Mouse (Mus musculus) myocyte (in vitro differentiated cells): ENCODE results near the gene Dvl1. TPM values are rescaled to one million over a fixed set of nuclear protein-coding genes. Genes with fewer than 3 reads are reported as not detected.

Experiments used
- H3K27me3 ChIP-seq: one replicate; pipeline ENCODE4 v1.6.1; 2011; ENCODE audit not compliant: control insufficient read depth, insufficient read depth, insufficient read length
- H3K36me3 ChIP-seq: one replicate; pipeline ENCODE4 v1.6.1; 2011; ENCODE audit not compliant: control insufficient read depth, insufficient read depth
- H3K4me2 ChIP-seq: one replicate; pipeline ENCODE4 v1.6.1; 2011; ENCODE audit warnings: low read depth, control low read depth
- H3K4me3 ChIP-seq: one replicate; pipeline ENCODE4 v1.5.1; 2011; ENCODE audit warnings: mild to moderate bottlenecking, control low read depth, moderate library complexity
- H3K79me2 ChIP-seq: one replicate; pipeline ENCODE4 v1.6.1; 2011; ENCODE audit not compliant: control insufficient read depth, insufficient read depth
- H3ac ChIP-seq: one replicate; pipeline ENCODE4 v1.6.1; 2011; ENCODE audit not compliant: control insufficient read depth, insufficient read length
- CEBPB ChIP-seq: IDR thresholded peaks from 2 replicates; pipeline ENCODE4 v1.6.1; 2011; ENCODE audit warnings: mild to moderate bottlenecking, moderate library complexity; ENCODE audit not compliant: poor library complexity, insufficient read depth, severe bottlenecking
- E2F4 ChIP-seq: IDR thresholded peaks from one replicate; pipeline ENCODE4 v1.6.1; 2011; ENCODE audit warnings: mild to moderate bottlenecking, control low read depth, moderate library complexity; ENCODE audit not compliant: insufficient read depth
- MAX ChIP-seq: IDR thresholded peaks from one replicate; pipeline ENCODE4 v1.6.1; 2011; ENCODE audit warnings: low read depth, mild to moderate bottlenecking, control low read depth
- MYOD1 ChIP-seq, 3 experiments: IDR thresholded peaks; one replicate each; pipeline ENCODE4 v1.6.1; 2011; ENCODE audit warnings: control low read depth in 2 of 3, low read depth in 2 of 3, mild to moderate bottlenecking in 2 of 3, moderate library complexity in 1 of 3; ENCODE audit not compliant: insufficient read length in 2 of 3, control insufficient read depth in 1 of 3
- MYOG ChIP-seq, 3 experiments: IDR thresholded peaks; one replicate each; pipeline ENCODE4 v1.6.1; 2011; ENCODE audit warnings: control low read depth in 2 of 3, low read depth in 2 of 3, mild to moderate bottlenecking in 2 of 3; ENCODE audit not compliant: insufficient read length in 2 of 3, control insufficient read depth in 1 of 3, insufficient read depth in 1 of 3
- POLR2A ChIP-seq: IDR thresholded peaks from one replicate; pipeline ENCODE4 v1.6.1; 2011; ENCODE audit warnings: low read depth, mild to moderate bottlenecking, control low read depth, moderate library complexity; ENCODE audit not compliant: insufficient read length
- POLR2AphosphoS2 ChIP-seq: IDR thresholded peaks from one replicate; pipeline ENCODE4 v1.6.1; 2011; ENCODE audit warnings: low read depth, control low read depth; ENCODE audit not compliant: insufficient read length
- REST ChIP-seq: IDR thresholded peaks from one replicate; pipeline ENCODE4 v1.6.1; 2011; ENCODE audit warnings: mild to moderate bottlenecking, control low read depth, moderate library complexity; ENCODE audit not compliant: insufficient read depth, insufficient read length
- SRF ChIP-seq: IDR thresholded peaks from one replicate; pipeline ENCODE4 v1.6.1; 2011; ENCODE audit warnings: low read depth; ENCODE audit not compliant: control insufficient read depth, insufficient read length
- TCF12 ChIP-seq: IDR thresholded peaks from one replicate; pipeline ENCODE4 v1.6.1; 2011; ENCODE audit warnings: mild to moderate bottlenecking, control low read depth; ENCODE audit not compliant: poor library complexity, insufficient read depth, severe bottlenecking
- TCF3 ChIP-seq: IDR thresholded peaks from one replicate; pipeline ENCODE4 v1.6.1; 2011; ENCODE audit warnings: low read depth, control low read depth; ENCODE audit not compliant: insufficient read length
- USF1 ChIP-seq: IDR thresholded peaks from one replicate; pipeline ENCODE4 v1.6.1; 2011; ENCODE audit warnings: low read depth, mild to moderate bottlenecking, control low read depth, moderate library complexity
- polyA plus RNA-seq: library from polyadenylated mRNA; unstranded; fragments of >200 nt; fragmentation: generic; extraction: Trizol; gene quantifications from one replicate; pipeline ENCODE4 v1.2.1, GENCODE M21; 2012; ENCODE audit warnings: missing spikeins

Gene Dvl1
- polyA plus RNA-seq, 1 experiment: 98.4 TPM

DNA sequence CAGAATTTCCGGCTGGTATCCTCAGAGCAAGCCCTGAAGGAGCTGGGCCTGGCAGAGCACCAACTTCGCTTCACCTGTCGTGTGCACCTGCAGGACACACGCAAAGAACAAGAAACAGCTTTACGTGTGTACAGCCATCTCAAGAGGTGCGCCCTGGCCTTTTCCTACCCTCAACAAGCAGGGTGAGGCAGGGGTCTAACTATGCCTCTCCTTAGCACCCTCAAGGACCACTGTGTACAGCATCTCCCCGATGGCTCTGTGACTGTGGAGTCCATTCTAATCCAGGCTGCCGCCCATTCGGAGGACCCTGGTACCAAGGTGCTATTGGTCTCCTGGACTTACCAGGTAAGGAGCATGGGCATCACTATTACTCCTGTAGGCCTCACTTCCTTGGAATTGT, 41.0 kb downstream of the Dvl1 start:
- H3K4me2 ChIP-seq: no peak overlapping the region
- H3K36me3 ChIP-seq: peaks cover 9% of the 10 kb centered on the region
- H3K27me3 ChIP-seq: no peaks in the 10 kb centered on the region
- no peak overlapping the region for H3K4me3 ChIP-seq
- TF ChIP-seq REST: no peak
- no peak for TF ChIP-seq POLR2AphosphoS2
- no peak for TF ChIP-seq E2F4
- TF ChIP-seq MYOD1 (IDR thresholded peaks at IDR 0.05; ENCODE audit: control insufficient read depth in 1 of 3, insufficient read length in 2 of 3, low read depth in 2 of 3): no peak
- TF ChIP-seq MYOG (IDR thresholded peaks at IDR 0.05; ENCODE audit: control insufficient read depth in 1 of 3, insufficient read depth in 1 of 3, insufficient read length in 2 of 3, low read depth in 2 of 3): no peak
- TF ChIP-seq SRF: no peak
- no peak for TF ChIP-seq TCF12
- no peak for TF ChIP-seq MAX
- TF ChIP-seq POLR2A: no peak
- no peak for TF ChIP-seq USF1
- TF ChIP-seq CEBPB: no peak
- no peak for TF ChIP-seq TCF3
- peaks cover 8% of the 10 kb centered on the region for H3K79me2 ChIP-seq
- no peak overlapping the region for H3ac ChIP-seq

DNA sequence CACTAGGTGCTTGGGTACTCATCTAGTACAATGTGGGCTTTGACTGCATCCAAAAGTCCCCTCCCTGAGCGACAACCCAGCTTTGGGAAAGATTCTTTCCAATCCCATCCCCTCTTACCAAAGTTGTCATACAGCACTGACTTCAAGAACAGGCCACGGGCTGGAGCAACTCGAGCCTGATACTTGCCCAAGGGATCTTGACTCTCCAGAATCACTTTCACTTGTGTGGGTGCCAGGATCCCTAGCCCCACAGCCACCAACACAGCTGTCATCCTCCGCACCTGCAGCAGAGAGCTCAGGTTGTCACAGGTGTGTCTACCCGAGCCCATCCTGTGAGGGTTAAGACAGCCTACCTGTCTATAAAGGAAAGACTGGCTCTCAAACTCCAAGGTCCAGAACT, 42.1 kb downstream of the Dvl1 start:
- peaks cover 9% of the 10 kb centered on the region for H3K36me3 ChIP-seq
- no peak overlapping the region for H3K4me3 ChIP-seq

DNA sequence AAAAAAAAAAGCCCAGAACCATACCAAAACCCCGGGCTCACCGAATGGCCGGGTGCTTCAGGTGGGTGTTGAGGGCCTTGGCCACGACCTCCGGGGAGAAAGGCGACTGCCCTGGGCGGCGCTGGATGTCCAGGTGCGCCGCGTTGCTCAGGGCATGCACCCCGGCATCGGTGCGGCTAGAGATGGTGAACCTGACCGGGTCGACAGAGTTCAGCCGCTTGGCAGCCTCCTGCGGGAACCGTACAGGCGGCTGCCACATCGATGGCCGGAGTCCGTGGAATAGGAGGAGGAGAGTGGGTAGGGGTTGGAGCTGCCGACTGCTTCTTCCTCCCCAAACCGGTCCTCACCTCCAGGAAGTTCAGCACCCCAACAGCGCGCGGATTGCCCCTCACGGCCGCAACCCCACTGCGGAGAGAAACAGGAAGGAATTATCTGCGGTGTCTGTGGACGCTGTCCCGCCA, 43.8 kb downstream of the Dvl1 start:
- Histone ChIP-seq H3ac (peak overlapping the region; percentile 94), H3K36me3 (peaks cover 5% of the 10 kb centered on the region), H3K79me2 (peaks cover 30% of the 10 kb centered on the region), H3K4me2 (peak overlapping the region; percentile 82), H3K4me3 (peak overlapping the region; percentile 78), H3K27me3 (no peaks in the 10 kb centered on the region)
- TF ChIP-seq TCF3 (no peak), MYOD1 (IDR thresholded peaks at IDR 0.05; ENCODE audit: control insufficient read depth in 1 of 3, insufficient read length in 2 of 3, low read depth in 2 of 3) (no peak), POLR2AphosphoS2 (no peak), SRF (no peak), E2F4 (no peak), MAX (no peak), TCF12 (no peak), USF1 (no peak), POLR2A (no peak), MYOG (IDR thresholded peaks at IDR 0.05; ENCODE audit: control insufficient read depth in 1 of 3, insufficient read depth in 1 of 3, insufficient read length in 2 of 3, low read depth in 2 of 3) (no peak), CEBPB (no peak), REST (no peak)

More for the DNA sequence above, 42.1 kb downstream of the Dvl1 start:
- Histone ChIP-seq H3K4me2 (no peak overlapping the region), H3K27me3 (no peaks in the 10 kb centered on the region), H3ac (no peak overlapping the region), H3K79me2 (peaks cover 17% of the 10 kb centered on the region)
- no peak for TF ChIP-seq MAX
- TF ChIP-seq MYOD1 (IDR thresholded peaks at IDR 0.05; ENCODE audit: control insufficient read depth in 1 of 3, insufficient read length in 2 of 3, low read depth in 2 of 3): no peak
- no peak for TF ChIP-seq SRF
- TF ChIP-seq POLR2AphosphoS2: no peak

GRCm38 (mm10) chr4:155891551-155892001, 44.4 kb downstream of the Dvl1 start, which contains the start of the genes Pusl1 and Acap3:
Gene Pusl1 (minus strand): TSS chr4:155891781.
Gene Acap3 (plus strand): TSS chr4:155891822.
- Histone ChIP-seq H3K27me3 (no peaks in the 10 kb centered on the region), H3K79me2 (peaks cover 35% of the 10 kb centered on the region)

GRCm38 (mm10) chr4:155892017-155892416, 44.8 kb downstream of the Dvl1 start:
- no peaks in the 10 kb centered on the region for H3K27me3 ChIP-seq
- peak overlapping the region; percentile 83 for H3K4me2 ChIP-seq
- peaks cover 5% of the 10 kb centered on the region for H3K36me3 ChIP-seq
- peaks cover 35% of the 10 kb centered on the region for H3K79me2 ChIP-seq
- H3ac ChIP-seq: peak overlapping the region; percentile 94
- TF ChIP-seq TCF3 (no peak), CEBPB (no peak), MAX (no peak), MYOG (IDR thresholded peaks at IDR 0.05; ENCODE audit: control insufficient read depth in 1 of 3, insufficient read depth in 1 of 3, insufficient read length in 2 of 3, low read depth in 2 of 3) (peak in 1 of 3 experiments; percentile 48), MYOD1 (IDR thresholded peaks at IDR 0.05; ENCODE audit: control insufficient read depth in 1 of 3, insufficient read length in 2 of 3, low read depth in 2 of 3) (peak in 1 of 3 experiments; percentile 37), TCF12 (no peak), POLR2A (peak; percentile 98), USF1 (no peak), REST (no peak), SRF (no peak), E2F4 (no peak), POLR2AphosphoS2 (peak; percentile 84)
- H3K4me3 ChIP-seq: peak overlapping the region; percentile 78

More at GRCm38 (mm10) chr4:155891551-155892001, 44.4 kb downstream of the Dvl1 start, which contains the start of the genes Pusl1 and Acap3:
- peak within 1 kb of the TSS; percentile 94 for H3ac ChIP-seq
- H3K36me3 ChIP-seq: peaks cover 5% of the 10 kb centered on the region
- no peak for TF ChIP-seq E2F4
- no peak for TF ChIP-seq MYOG (IDR thresholded peaks at IDR 0.05; ENCODE audit: control insufficient read depth in 1 of 3, insufficient read depth in 1 of 3, insufficient read length in 2 of 3, low read depth in 2 of 3)
- TF ChIP-seq USF1: peak; percentile 19
- TF ChIP-seq REST: no peak
- TF ChIP-seq POLR2AphosphoS2: peak; percentile 68
- peak; percentile 78 for TF ChIP-seq POLR2A
- no peak for TF ChIP-seq CEBPB
- TF ChIP-seq TCF12: no peak
- TF ChIP-seq TCF3: no peak
- peak within 1 kb of the TSS; percentile 83 for H3K4me2 ChIP-seq
- H3K4me3 ChIP-seq: peak within 1 kb of the TSS; percentile 78
